Mouse (Mus musculus) liver, embryonic 14.5 days (tissue): ENCODE data around the gene Ddx18. TPM values are rescaled to one million over a fixed set of nuclear protein-coding genes. Genes with fewer than 3 reads are reported as not detected.

Experiments used
- ATAC-seq: fragments of 200-750 bp; cut with Nextera tagmentation; 2 replicates; pipeline ENCODE4 v1.8.0; 2017; ENCODE audit warnings: moderate number of reproducible peaks, mild to moderate bottlenecking, moderate library complexity; ENCODE audit not compliant: insufficient read depth
- DNase-seq, 3 experiments: peaks; one replicate each; pipeline ENCODE4 v3.0.0-alpha.2; 2012 to 2013; ENCODE audit warnings: low read depth in 3 of 3, low spot score in 3 of 3
- H3K27ac ChIP-seq: fragments of 300-500 bp; sonication (generic); 2 replicates; pipeline ENCODE4 v1.5.1; 2014; ENCODE audit warnings: moderate library complexity, mild to moderate bottlenecking, control low read depth, inconsistent platforms
- H3K27me3 ChIP-seq: fragments of 300-500 bp; sonication (generic); 2 replicates; pipeline ENCODE4 v1.6.1; 2014; ENCODE audit warnings: mild to moderate bottlenecking, low read length, moderate library complexity; ENCODE audit not compliant: control insufficient read depth, insufficient read depth
- H3K36me3 ChIP-seq: fragments of 300-500 bp; sonication (generic); replicated peaks from 2 replicates; pipeline ENCODE4 v1.6.1; 2014; ENCODE audit warnings: low read depth; ENCODE audit not compliant: control insufficient read depth, insufficient read depth
- H3K4me1 ChIP-seq, 2 experiments: fragments of 200-500 bp in 1 of 2; fragments of 300-500 bp in 1 of 2; sonication (generic) in 1 of 2; replicated peaks; 2 replicates each; pipeline ENCODE4 v1.6.1; 2012 to 2014; ENCODE audit warnings: antibody characterized with exemption in 1 of 2, inconsistent platforms in 1 of 2, low read length in 1 of 2; ENCODE audit not compliant: control insufficient read depth in 2 of 2, insufficient read depth in 2 of 2
- H3K4me2 ChIP-seq: fragments of 300-500 bp; sonication (generic); 2 replicates; pipeline ENCODE4 v1.6.1; 2014; ENCODE audit warnings: low read depth, mild to moderate bottlenecking, control low read depth, moderate library complexity
- H3K4me3 ChIP-seq, 2 experiments: fragments of 200-500 bp in 1 of 2; fragments of 300-500 bp in 1 of 2; sonication (generic) in 1 of 2; 2 replicates each; pipeline ENCODE4 v1.5.1; 2012 to 2014; ENCODE audit warnings: low read depth in 2 of 2, low read length in 2 of 2, mild to moderate bottlenecking in 2 of 2, control low read depth in 1 of 2, inconsistent platforms in 1 of 2, moderate library complexity in 1 of 2; ENCODE audit not compliant: insufficient read depth in 1 of 2
- H3K9ac ChIP-seq: fragments of 300-500 bp; sonication (generic); replicated peaks from 2 replicates; pipeline ENCODE4 v1.6.1; 2014; ENCODE audit warnings: mild to moderate bottlenecking, control low read depth, moderate library complexity
- H3K9me3 ChIP-seq: fragments of 300-500 bp; sonication (generic); 2 replicates; pipeline ENCODE4 v1.6.1; 2016; ENCODE audit warnings: low read length, mixed read lengths; ENCODE audit not compliant: control insufficient read depth
- CTCF ChIP-seq: IDR thresholded peaks from 2 replicates; pipeline ENCODE4 v1.5.1; 2016; ENCODE audit warnings: antibody characterized with exemption, low read depth, control low read depth
- EP300 ChIP-seq: IDR thresholded peaks from 2 replicates; pipeline ENCODE4 v1.6.1; 2016; ENCODE audit warnings: antibody characterized with exemption, low read depth
- WGBS: fragments of 180-500 bp; shearing (Covaris S2); extraction: QIAGEN DNeasy Blood & Tissue Kit; methylation state at CpG from one replicate; pipeline ENCODE4 v1.1.7; 2014; ENCODE audit not compliant: insufficient replicate concordance; 5-methylcytosine and 5-hydroxymethylcytosine counted together
- polyA plus RNA-seq, 2 experiments: library from polyadenylated mRNA; depleted of rRNA in 1 of 2; stranded (reverse) in 1 of 2; unstranded in 1 of 2; fragments of >200 nt; fragmentation: Nextera tagmentation in 1 of 2; extraction: Ambion mirVana in 1 of 2; gene quantifications; 2 replicates each; pipeline versions ENCODE4 v1.2.1 to v1.2.3; 2012 to 2014

Ddx18 gene
- polyA plus RNA-seq, 2 experiments, result 38.8 to 51.1 TPM

- Histone ChIP-seq H3K9ac (no peak within 1 kb of the TSS), H3K4me2 (peak within 1 kb of the TSS; percentile 8; the same call in 1 of the 2 replicates), H3K27me3 (peaks cover 14% of the 10 kb centered on the region), H3K36me3 (no peaks in the 10 kb centered on the region), H3K9me3 (no peaks in the 10 kb centered on the region), H3K4me1 (no peaks in the 10 kb centered on the region), H3K4me3 (no peak within 1 kb of the TSS), H3K27ac (no peak within 1 kb of the TSS)
- DNase-seq (no peak), ATAC-seq (no peak)
- TF ChIP-seq CTCF (no peak), EP300 (no peak)
- 4% methylated on average over 11 of the region's 11 CpGs for WGBS
Measured at GRCm38 (mm10) chr1:121528399-121528720, 39.4 kb downstream of the Ddx18 start, which contains the start of gene Htr5b. TSS of gene Htr5b (minus strand) at chr1:121528465.

DNA sequence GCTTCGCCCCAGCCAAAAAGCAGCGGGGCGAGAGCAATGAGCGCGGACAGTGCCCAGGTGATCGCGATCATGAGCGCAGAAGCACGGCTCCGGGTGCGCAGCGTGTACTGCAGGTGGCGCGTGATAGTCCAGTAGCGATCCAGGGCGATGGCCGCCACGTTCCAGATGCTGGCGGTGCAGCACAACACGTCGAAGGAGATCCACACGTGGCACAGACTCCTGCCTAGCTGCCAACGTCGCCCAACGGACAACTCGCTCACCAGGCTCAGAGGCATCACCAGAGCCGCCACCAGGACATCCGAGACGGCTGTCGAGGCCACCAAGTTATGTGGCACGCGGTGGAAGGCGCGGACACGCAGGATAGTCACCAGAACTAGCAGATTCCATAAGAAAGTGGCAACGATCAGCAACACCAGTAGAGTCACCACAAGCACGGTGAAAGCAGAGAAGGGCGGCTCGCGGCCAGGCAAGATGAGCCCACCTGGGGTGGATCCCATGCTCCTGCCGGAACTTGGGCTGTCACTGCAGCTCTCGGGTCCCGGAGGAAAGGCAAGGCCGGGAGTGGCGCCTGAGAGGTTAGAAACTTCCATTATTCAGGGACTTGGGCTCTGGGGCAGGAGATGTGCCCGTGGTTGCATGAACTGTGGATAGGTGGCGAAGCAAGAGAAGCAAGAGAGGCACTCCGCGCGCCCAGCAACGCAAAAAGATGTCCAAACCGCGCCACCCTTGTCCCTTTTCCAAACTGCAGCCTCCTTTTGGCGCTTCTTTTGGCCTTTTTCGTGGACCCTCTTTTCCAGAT lies 40.0 kb downstream of the Ddx18 start:
- 15% methylated on average over 55 of the region's 55 CpGs for WGBS
- Histone ChIP-seq H3K9me3 (no peaks in the 10 kb centered on the region), H3K9ac (no peak overlapping the region), H3K4me3 (no peak overlapping the region), H3K4me2 (peak overlapping the region; percentile 8; the same call in 1 of the 2 replicates), H3K27me3 (peaks cover 14% of the 10 kb centered on the region), H3K36me3 (no peaks in the 10 kb centered on the region), H3K27ac (no peak overlapping the region), H3K4me1 (no peaks in the 10 kb centered on the region)
- DNase-seq (no peak), ATAC-seq (no peak)
- TF ChIP-seq CTCF (no peak), EP300 (no peak)

DNA sequence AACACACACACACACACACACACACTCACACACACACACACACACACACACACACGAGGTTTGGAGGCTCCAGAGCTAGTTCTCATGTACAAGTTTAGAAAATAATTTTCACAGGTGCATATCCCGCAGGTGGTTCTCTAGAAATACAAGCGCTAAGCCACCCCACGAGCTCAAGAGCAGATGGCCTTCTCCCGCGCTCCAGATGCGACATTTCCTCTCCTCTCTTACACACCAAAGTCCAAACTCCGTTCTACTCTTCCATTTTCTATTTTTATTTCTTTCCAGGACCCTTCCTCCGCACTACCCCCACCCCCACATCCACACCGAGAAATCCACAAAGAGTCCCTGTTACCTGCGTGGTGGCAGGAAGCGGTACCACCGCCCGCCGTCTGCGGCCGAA lies 40.7 kb downstream of the Ddx18 start:
- Histone ChIP-seq H3K9me3 (no peaks in the 10 kb centered on the region), H3K27ac (no peak overlapping the region), H3K4me1 (no peaks in the 10 kb centered on the region), H3K27me3 (peaks cover 14% of the 10 kb centered on the region), H3K4me2 (no peak overlapping the region), H3K36me3 (no peaks in the 10 kb centered on the region), H3K4me3 (no peak overlapping the region), H3K9ac (no peak overlapping the region)
- no peak for TF ChIP-seq EP300
- no peak for TF ChIP-seq CTCF
- ATAC-seq, result no peak
- DNase-seq, result no peak
- WGBS, result 46% methylated on average over 17 of the region's 17 CpGs

DNA sequence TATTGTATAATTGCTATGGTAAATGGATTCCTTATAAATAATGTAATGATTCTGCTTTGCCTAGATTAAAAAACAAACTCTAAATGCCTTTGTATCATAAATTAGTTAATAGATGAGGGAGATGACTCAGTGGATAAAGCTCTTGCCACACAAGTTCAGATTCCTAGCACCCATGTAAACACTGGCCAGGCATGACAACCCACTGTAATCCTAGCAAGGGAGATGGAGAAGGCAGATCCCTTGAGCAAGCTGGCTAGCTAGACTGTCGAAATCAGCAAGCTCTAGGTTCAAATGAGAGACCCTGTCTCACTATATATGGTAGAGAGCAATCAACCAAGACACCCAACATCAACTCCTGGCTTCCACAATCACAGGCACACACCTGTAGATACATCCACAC lies 49.2 kb downstream of the Ddx18 start:
- Histone ChIP-seq H3K9me3 (no peaks in the 10 kb centered on the region), H3K4me3 (no peak overlapping the region), H3K4me1 (no peaks in the 10 kb centered on the region), H3K36me3 (no peaks in the 10 kb centered on the region), H3K4me2 (no peak overlapping the region), H3K9ac (no peak overlapping the region), H3K27me3 (no peaks in the 10 kb centered on the region), H3K27ac (no peak overlapping the region)
- DNase-seq (no peak), ATAC-seq (no peak)
- TF ChIP-seq CTCF, result no peak
- no peak for TF ChIP-seq EP300
- 52% methylated on average over 1 of the region's 1 CpGs for WGBS

DNA sequence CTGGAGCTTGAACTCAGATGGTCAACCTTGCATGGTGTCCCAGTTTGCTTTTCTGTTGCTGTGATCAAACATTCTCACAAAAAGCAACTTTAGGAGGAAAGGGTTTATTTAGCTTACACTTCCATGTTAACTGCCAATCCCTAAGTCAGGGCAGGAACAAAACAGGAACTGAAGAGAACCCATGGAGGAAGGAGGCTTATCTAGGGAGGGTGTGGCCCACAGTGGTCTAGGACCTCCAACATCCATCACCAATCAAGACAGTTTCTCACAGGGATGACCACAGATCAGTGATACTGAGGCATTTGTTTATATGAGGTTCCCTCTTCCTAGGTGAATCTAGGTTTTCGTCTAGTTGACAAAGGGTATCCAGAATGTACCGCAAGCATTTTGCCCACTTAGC lies 55.8 kb downstream of the Ddx18 start:
- H3K4me2 ChIP-seq, result no peak overlapping the region
- no peaks in the 10 kb centered on the region for H3K27me3 ChIP-seq
- DNase-seq (no peak), ATAC-seq (no peak)
- H3K9me3 ChIP-seq, result no peaks in the 10 kb centered on the region
- H3K36me3 ChIP-seq, result no peaks in the 10 kb centered on the region
- no peak overlapping the region for H3K9ac ChIP-seq
- TF ChIP-seq CTCF, result no peak
- TF ChIP-seq EP300, result no peak
- H3K27ac ChIP-seq, result no peak overlapping the region
- no peak overlapping the region for H3K4me3 ChIP-seq
- 75% methylated on average over 2 of the region's 2 CpGs for WGBS
- H3K4me1 ChIP-seq, result no peaks in the 10 kb centered on the region
